Mouse (Mus musculus): ENCODE measurements around the gene Hirip3.

DNA sequence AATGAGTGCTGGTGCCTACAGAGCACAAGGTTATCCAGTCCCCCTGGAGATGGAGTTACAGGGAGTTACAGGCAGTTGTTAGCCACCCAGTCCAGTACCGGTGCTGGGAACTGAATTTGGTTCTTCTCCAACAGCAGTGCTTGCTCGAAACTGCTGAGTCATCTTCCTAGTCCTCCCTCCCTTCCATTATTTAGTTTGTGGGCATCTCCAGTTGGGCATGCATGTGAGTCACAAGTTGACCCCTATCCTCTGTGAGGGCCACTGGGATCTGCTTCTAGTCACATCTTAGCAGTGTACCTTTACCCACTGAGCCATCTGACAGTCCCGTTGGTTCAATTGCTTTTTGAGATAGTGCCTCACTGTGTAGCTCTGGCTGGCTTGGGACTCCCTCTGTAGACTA, 43.8 kb downstream of the Hirip3 start:
- TF ChIP-seq EP300 (IDR thresholded peaks at IDR 0.05; ENCODE audit: insufficient read depth, low read depth, low read length) (no peak), CTCF (IDR thresholded peaks at IDR 0.05; ENCODE audit: low read depth, low read length) (no peak), POLR2A (IDR thresholded peaks at IDR 0.05; ENCODE audit: insufficient read depth, low read length) (no peak)
